Mouse (Mus musculus): ENCODE measurements at regions not wholly inside any gene's neighbourhood (a gene's known extent, or its start where the extent isn't known, plus 50 kb on each side); places are given as distances from the start of the nearest gene placed in this dataset.

GRCm38 (mm10) chr6:101777864-101778263 lies 400.2 kb upstream of the Pdzrn3 start:
- H3K36me3 ChIP-seq (ENCODE audit: control insufficient read depth, insufficient read depth), result no peaks in the 10 kb centered on the region
- no peaks in the 10 kb centered on the region for H3K9me3 ChIP-seq (ENCODE audit: control insufficient read depth, low read length)

GRCm38 (mm10) chr6:101773151-101773550 lies 395.5 kb upstream of the Pdzrn3 start:
- Histone ChIP-seq H3K36me3 (ENCODE audit: control insufficient read depth, insufficient read depth) (no peaks in the 10 kb centered on the region), H3K9me3 (ENCODE audit: control insufficient read depth, low read length) (no peaks in the 10 kb centered on the region), H3K27me3 (replicated peaks; ENCODE audit: control insufficient read depth, insufficient read depth, low read length) (no peaks in the 10 kb centered on the region), H3K9ac (replicated peaks; ENCODE audit: low read depth, low read length) (no peak overlapping the region), H3K4me3 (replicated peaks; ENCODE audit: low read length) (no peak overlapping the region), H3K4me2 (ENCODE audit: low read length) (no peak overlapping the region), H3K4me1 (replicated peaks; ENCODE audit: control insufficient read depth, insufficient read depth, low read length) (no peaks in the 10 kb centered on the region), H3K27ac (ENCODE audit: low read length) (no peak overlapping the region)
- WGBS, result 47% methylated on average over 5 of the region's 5 CpGs
- peak; percentile 40; the same call in 1 of the 2 replicates for ATAC-seq

More at GRCm38 (mm10) chr6:101777864-101778263, 400.2 kb upstream of the Pdzrn3 start:
- Histone ChIP-seq H3K4me2 (ENCODE audit: low read length) (no peak overlapping the region), H3K27me3 (replicated peaks; ENCODE audit: control insufficient read depth, insufficient read depth, low read length) (no peaks in the 10 kb centered on the region), H3K9ac (replicated peaks; ENCODE audit: low read depth, low read length) (no peak overlapping the region), H3K27ac (ENCODE audit: low read length) (no peak overlapping the region), H3K4me1 (replicated peaks; ENCODE audit: control insufficient read depth, insufficient read depth, low read length) (no peaks in the 10 kb centered on the region), H3K4me3 (replicated peaks; ENCODE audit: low read length) (no peak overlapping the region)
- WGBS, result 96% methylated on average over 3 of the region's 3 CpGs
- ATAC-seq, result no peak

- Histone ChIP-seq H3K36me3 (ENCODE audit: control insufficient read depth, insufficient read depth) (no peaks in the 10 kb centered on the region), H3K27me3 (replicated peaks; ENCODE audit: control insufficient read depth, insufficient read depth, low read length) (no peaks in the 10 kb centered on the region), H3K4me2 (ENCODE audit: low read length) (no peak overlapping the region), H3K4me3 (replicated peaks; ENCODE audit: low read length) (no peak overlapping the region), H3K9me3 (ENCODE audit: control insufficient read depth, low read length) (no peaks in the 10 kb centered on the region), H3K9ac (replicated peaks; ENCODE audit: low read depth, low read length) (no peak overlapping the region), H3K27ac (ENCODE audit: low read length) (no peak overlapping the region), H3K4me1 (replicated peaks; ENCODE audit: control insufficient read depth, insufficient read depth, low read length) (no peaks in the 10 kb centered on the region)
- WGBS, result 33% methylated on average over 3 of the region's 3 CpGs
- no peak for ATAC-seq
Measured at GRCm38 (mm10) chr6:101735107-101735506, 357.4 kb upstream of the Pdzrn3 start.

- Histone ChIP-seq H3K9ac (replicated peaks; ENCODE audit: low read depth, low read length) (no peak overlapping the region), H3K4me1 (replicated peaks; ENCODE audit: control insufficient read depth, insufficient read depth, low read length) (no peaks in the 10 kb centered on the region), H3K4me2 (ENCODE audit: low read length) (no peak overlapping the region), H3K36me3 (ENCODE audit: control insufficient read depth, insufficient read depth) (no peaks in the 10 kb centered on the region), H3K9me3 (ENCODE audit: control insufficient read depth, low read length) (no peaks in the 10 kb centered on the region), H3K27ac (ENCODE audit: low read length) (no peak overlapping the region), H3K4me3 (replicated peaks; ENCODE audit: low read length) (no peak overlapping the region), H3K27me3 (replicated peaks; ENCODE audit: control insufficient read depth, insufficient read depth, low read length) (no peaks in the 10 kb centered on the region)
- ATAC-seq, result peak; percentile 45
Measured at GRCm38 (mm10) chr6:101720513-101720912, 342.8 kb upstream of the Pdzrn3 start.

- no peaks in the 10 kb centered on the region; the same call in 1 of the 2 replicates for H3K4me1 ChIP-seq (replicated peaks; ENCODE audit: control insufficient read depth, insufficient read depth, low read length)
- no peak overlapping the region for H3K9ac ChIP-seq (replicated peaks; ENCODE audit: low read depth, low read length)
- H3K27ac ChIP-seq (ENCODE audit: low read length), result no peak overlapping the region
- no peak overlapping the region for H3K4me2 ChIP-seq (ENCODE audit: low read length)
- no peak overlapping the region for H3K4me3 ChIP-seq (replicated peaks; ENCODE audit: low read length)
- H3K9me3 ChIP-seq (ENCODE audit: control insufficient read depth, low read length), result no peaks in the 10 kb centered on the region
- H3K27me3 ChIP-seq (replicated peaks; ENCODE audit: control insufficient read depth, insufficient read depth, low read length), result no peaks in the 10 kb centered on the region
- WGBS, result 88% methylated on average over 2 of the region's 2 CpGs
- ATAC-seq, result no peak
- no peaks in the 10 kb centered on the region for H3K36me3 ChIP-seq (ENCODE audit: control insufficient read depth, insufficient read depth)
Measured at GRCm38 (mm10) chr6:101689684-101690083, 312.0 kb upstream of the Pdzrn3 start.

GRCm38 (mm10) chr6:101686578-101686977 lies 308.9 kb upstream of the Pdzrn3 start:
- no peak overlapping the region for H3K9ac ChIP-seq (replicated peaks; ENCODE audit: low read depth, low read length)
- H3K36me3 ChIP-seq (ENCODE audit: control insufficient read depth, insufficient read depth), result no peaks in the 10 kb centered on the region
- no peak overlapping the region for H3K4me3 ChIP-seq (replicated peaks; ENCODE audit: low read length)
- no peaks in the 10 kb centered on the region for H3K27me3 ChIP-seq (replicated peaks; ENCODE audit: control insufficient read depth, insufficient read depth, low read length)
- H3K4me1 ChIP-seq (replicated peaks; ENCODE audit: control insufficient read depth, insufficient read depth, low read length), result no peaks in the 10 kb centered on the region; the same call in 1 of the 2 replicates
- ATAC-seq, result peak; percentile 76
- no peaks in the 10 kb centered on the region for H3K9me3 ChIP-seq (ENCODE audit: control insufficient read depth, low read length)
- no peak overlapping the region for H3K27ac ChIP-seq (ENCODE audit: low read length)
- H3K4me2 ChIP-seq (ENCODE audit: low read length), result no peak overlapping the region

GRCm38 (mm10) chr6:101685734-101686133 lies 308.0 kb upstream of the Pdzrn3 start:
- ATAC-seq, result peak; percentile 95
- H3K9me3 ChIP-seq (ENCODE audit: control insufficient read depth, low read length), result no peaks in the 10 kb centered on the region
- no peaks in the 10 kb centered on the region for H3K36me3 ChIP-seq (ENCODE audit: control insufficient read depth, insufficient read depth)
- no peaks in the 10 kb centered on the region; the same call in 1 of the 2 replicates for H3K4me1 ChIP-seq (replicated peaks; ENCODE audit: control insufficient read depth, insufficient read depth, low read length)
- H3K9ac ChIP-seq (replicated peaks; ENCODE audit: low read depth, low read length), result no peak overlapping the region
- no peak overlapping the region for H3K27ac ChIP-seq (ENCODE audit: low read length)
- H3K4me3 ChIP-seq (replicated peaks; ENCODE audit: low read length), result no peak overlapping the region; the same call in 1 of the 2 replicates
- H3K4me2 ChIP-seq (ENCODE audit: low read length), result peak overlapping the region; percentile 38
- no peaks in the 10 kb centered on the region for H3K27me3 ChIP-seq (replicated peaks; ENCODE audit: control insufficient read depth, insufficient read depth, low read length)
- WGBS, result 30% methylated on average over 8 of the region's 8 CpGs

- Histone ChIP-seq H3K4me2 (ENCODE audit: low read length) (no peak overlapping the region), H3K9me3 (ENCODE audit: control insufficient read depth, low read length) (no peaks in the 10 kb centered on the region), H3K4me1 (replicated peaks; ENCODE audit: control insufficient read depth, insufficient read depth, low read length) (no peaks in the 10 kb centered on the region; the same call in 1 of the 2 replicates), H3K27ac (ENCODE audit: low read length) (no peak overlapping the region), H3K27me3 (replicated peaks; ENCODE audit: control insufficient read depth, insufficient read depth, low read length) (no peaks in the 10 kb centered on the region), H3K9ac (replicated peaks; ENCODE audit: low read depth, low read length) (no peak overlapping the region), H3K36me3 (ENCODE audit: control insufficient read depth, insufficient read depth) (no peaks in the 10 kb centered on the region), H3K4me3 (replicated peaks; ENCODE audit: low read length) (no peak overlapping the region)
- WGBS, result 74% methylated on average over 2 of the region's 2 CpGs
- no peak for ATAC-seq
Measured at GRCm38 (mm10) chr6:101684390-101684789, 306.7 kb upstream of the Pdzrn3 start.

GRCm38 (mm10) chr6:101674846-101675245 lies 297.1 kb upstream of the Pdzrn3 start:
- H3K9me3 ChIP-seq (ENCODE audit: control insufficient read depth, low read length), result no peaks in the 10 kb centered on the region
- no peak overlapping the region for H3K27ac ChIP-seq (ENCODE audit: low read length)
- H3K9ac ChIP-seq (replicated peaks; ENCODE audit: low read depth, low read length), result no peak overlapping the region
- no peak overlapping the region for H3K4me3 ChIP-seq (replicated peaks; ENCODE audit: low read length)
- no peaks in the 10 kb centered on the region for H3K4me1 ChIP-seq (replicated peaks; ENCODE audit: control insufficient read depth, insufficient read depth, low read length)
- H3K27me3 ChIP-seq (replicated peaks; ENCODE audit: control insufficient read depth, insufficient read depth, low read length), result no peaks in the 10 kb centered on the region
- 0 out of 2 replicates have a peak, but pooled peaks have one; percentile 49 for ATAC-seq
- WGBS, result 33% methylated on average over 4 of the region's 4 CpGs
- no peaks in the 10 kb centered on the region for H3K36me3 ChIP-seq (ENCODE audit: control insufficient read depth, insufficient read depth)
- no peak overlapping the region for H3K4me2 ChIP-seq (ENCODE audit: low read length)

GRCm38 (mm10) chr6:101670770-101671169 lies 293.1 kb upstream of the Pdzrn3 start:
- ATAC-seq, result no peak
- Histone ChIP-seq H3K4me3 (replicated peaks; ENCODE audit: low read length) (no peak overlapping the region), H3K4me1 (replicated peaks; ENCODE audit: control insufficient read depth, insufficient read depth, low read length) (peaks cover 8% of the 10 kb centered on the region), H3K9ac (replicated peaks; ENCODE audit: low read depth, low read length) (no peak overlapping the region), H3K36me3 (ENCODE audit: control insufficient read depth, insufficient read depth) (no peaks in the 10 kb centered on the region), H3K9me3 (ENCODE audit: control insufficient read depth, low read length) (no peaks in the 10 kb centered on the region), H3K27ac (ENCODE audit: low read length) (no peak overlapping the region), H3K4me2 (ENCODE audit: low read length) (no peak overlapping the region), H3K27me3 (replicated peaks; ENCODE audit: control insufficient read depth, insufficient read depth, low read length) (no peaks in the 10 kb centered on the region)
- WGBS, result 68% methylated on average over 5 of the region's 5 CpGs

Measured in forebrain, embryonic 16.5 days (tissue).